Mouse (Mus musculus) hindbrain, embryonic 15.5 days (tissue): ENCODE data around the gene Fgf11. TPM values are rescaled to one million over a fixed set of nuclear protein-coding genes. Genes with fewer than 3 reads are reported as not detected.
A peak's percentile ranks its signal among the peaks of the same experiment; 100 is the strongest.

Source experiments
- ATAC-seq: fragments of 200-750 bp; cut with Nextera tagmentation; 2 replicates; pipeline ENCODE4 v1.8.0; 2017; ENCODE audit warnings: low read depth, moderate number of reproducible peaks, moderate TSS enrichment; ENCODE audit not compliant: low FRiP score
- H3K27ac ChIP-seq: fragments of 300-500 bp; sonication (generic); replicated peaks from 2 replicates; pipeline ENCODE4 v1.5.1; 2015; ENCODE audit warnings: mild to moderate bottlenecking, inconsistent platforms
- H3K27me3 ChIP-seq: fragments of 300-500 bp; sonication (generic); 2 replicates; pipeline ENCODE4 v1.6.1; 2015; ENCODE audit warnings: control low read depth, inconsistent platforms
- H3K36me3 ChIP-seq: fragments of 300-500 bp; sonication (generic); 2 replicates; pipeline ENCODE4 v1.6.1; 2015; ENCODE audit warnings: control low read depth, inconsistent platforms
- H3K4me1 ChIP-seq: fragments of 300-500 bp; sonication (generic); replicated peaks from 2 replicates; pipeline ENCODE4 v1.6.1; 2015; ENCODE audit warnings: control low read depth, inconsistent platforms
- H3K4me2 ChIP-seq: fragments of 300-500 bp; sonication (generic); 2 replicates; pipeline ENCODE4 v1.6.1; 2015; ENCODE audit warnings: moderate library complexity, mild to moderate bottlenecking, inconsistent platforms
- H3K4me3 ChIP-seq: fragments of 300-500 bp; sonication (generic); 2 replicates; pipeline ENCODE4 v1.5.1; 2015; ENCODE audit warnings: mild to moderate bottlenecking, inconsistent platforms
- H3K9ac ChIP-seq: fragments of 300-500 bp; sonication (generic); 2 replicates; pipeline ENCODE4 v1.6.1; 2015; ENCODE audit warnings: inconsistent platforms
- H3K9me3 ChIP-seq: fragments of 300-500 bp; sonication (generic); 2 replicates; pipeline ENCODE4 v1.6.1; 2016; ENCODE audit warnings: control low read depth, inconsistent platforms
- WGBS: fragments of 180-500 bp; shearing (Covaris S2); methylation state at CpG from one replicate; pipeline ENCODE4 v1.1.7; 2015; 5-methylcytosine and 5-hydroxymethylcytosine counted together
- polyA plus RNA-seq: library from polyadenylated mRNA; unstranded; fragments of >200 nt; fragmentation: Nextera tagmentation; extraction: Ambion mirVana; gene quantifications from 2 replicates; pipeline ENCODE4 v1.2.1, GENCODE M21; 2015

The Fgf11 gene
- polyA plus RNA-seq, 1 experiment from 2014 or later: 7.1 TPM

DNA sequence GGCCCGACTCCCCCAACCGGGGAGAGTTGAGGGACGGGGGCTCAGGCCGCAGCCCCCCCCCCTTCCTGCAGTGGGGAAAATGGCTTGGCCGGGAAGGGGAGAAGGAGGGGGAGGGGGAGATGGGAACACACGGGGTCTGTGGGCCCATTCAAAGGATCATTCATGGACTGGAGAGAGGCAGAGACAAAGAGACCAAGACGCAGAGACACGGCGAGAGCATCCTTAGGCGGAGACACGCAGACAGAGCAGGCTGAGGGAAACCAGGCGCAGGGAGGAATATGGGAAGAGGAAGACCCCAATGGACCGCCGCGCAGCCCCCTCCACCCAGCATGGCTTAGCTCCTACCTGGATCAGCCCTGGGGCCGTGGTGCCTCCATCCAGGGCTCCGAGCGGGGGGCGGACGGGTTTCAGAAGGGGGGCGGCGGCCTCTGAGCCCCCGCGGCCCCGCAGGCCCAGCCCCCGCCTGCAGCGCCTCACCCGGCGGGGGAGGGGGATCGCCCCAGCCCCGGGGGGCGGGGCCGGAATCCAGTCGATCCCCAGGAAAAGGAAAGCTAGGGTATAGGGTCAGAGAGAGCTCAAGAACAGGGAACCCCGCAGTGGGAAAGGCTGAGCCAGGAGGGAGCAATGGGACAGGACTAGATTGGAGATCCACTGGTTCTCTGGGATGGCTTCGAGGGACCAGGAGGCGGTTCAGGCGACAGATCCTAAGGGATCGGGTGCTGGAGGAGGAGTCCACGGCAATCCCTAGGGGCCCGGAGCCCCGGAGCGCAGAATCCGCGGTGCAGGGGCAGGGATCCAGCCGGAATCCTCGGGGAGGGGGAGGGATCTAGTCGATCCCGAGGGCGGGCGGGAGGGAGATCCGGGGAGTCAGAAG lies 35.3 kb upstream of the Fgf11 start:
- peak; percentile 9; the same call in 1 of the 2 replicates for ATAC-seq
- WGBS: under 1% methylated on average over 47 of the region's 52 CpGs
- H3K4me3 ChIP-seq: peak overlapping the region; percentile 91
- peak overlapping the region; percentile 96 for H3K4me2 ChIP-seq
- H3K9ac ChIP-seq: peak overlapping the region; percentile 97
- peaks cover 41% of the 10 kb centered on the region for H3K4me1 ChIP-seq
- peak overlapping the region; percentile 97 for H3K27ac ChIP-seq
- no peaks in the 10 kb centered on the region for H3K27me3 ChIP-seq
- no peaks in the 10 kb centered on the region for H3K9me3 ChIP-seq
- H3K36me3 ChIP-seq: peaks cover 14% of the 10 kb centered on the region

DNA sequence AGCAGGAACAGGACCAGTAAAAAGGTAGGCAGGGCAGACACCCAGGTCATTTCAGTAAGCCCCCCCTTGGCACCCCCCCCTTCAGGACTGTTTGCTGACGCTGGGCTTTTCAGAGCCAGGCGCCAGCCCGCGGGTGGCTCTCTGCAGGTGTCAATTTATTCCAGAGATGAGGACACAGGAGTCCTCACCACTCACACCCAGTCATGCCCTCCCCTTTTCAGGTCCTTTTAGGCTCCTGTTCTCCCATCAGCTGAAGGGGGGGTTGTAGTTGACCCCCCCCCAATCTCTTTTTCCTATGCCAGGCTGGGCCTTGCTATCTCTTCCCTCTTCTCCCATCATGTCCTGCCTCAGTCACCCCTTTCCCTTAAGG lies 34.3 kb upstream of the Fgf11 start:
- ATAC-seq: no peak
- Histone ChIP-seq H3K36me3 (peaks cover 15% of the 10 kb centered on the region), H3K9me3 (no peaks in the 10 kb centered on the region), H3K4me2 (peak overlapping the region; percentile 96), H3K27ac (peak overlapping the region; percentile 97), H3K4me3 (peak overlapping the region; percentile 91), H3K9ac (peak overlapping the region; percentile 97), H3K27me3 (no peaks in the 10 kb centered on the region), H3K4me1 (peaks cover 41% of the 10 kb centered on the region)
- WGBS: 2% methylated on average over 4 of the region's 4 CpGs

DNA sequence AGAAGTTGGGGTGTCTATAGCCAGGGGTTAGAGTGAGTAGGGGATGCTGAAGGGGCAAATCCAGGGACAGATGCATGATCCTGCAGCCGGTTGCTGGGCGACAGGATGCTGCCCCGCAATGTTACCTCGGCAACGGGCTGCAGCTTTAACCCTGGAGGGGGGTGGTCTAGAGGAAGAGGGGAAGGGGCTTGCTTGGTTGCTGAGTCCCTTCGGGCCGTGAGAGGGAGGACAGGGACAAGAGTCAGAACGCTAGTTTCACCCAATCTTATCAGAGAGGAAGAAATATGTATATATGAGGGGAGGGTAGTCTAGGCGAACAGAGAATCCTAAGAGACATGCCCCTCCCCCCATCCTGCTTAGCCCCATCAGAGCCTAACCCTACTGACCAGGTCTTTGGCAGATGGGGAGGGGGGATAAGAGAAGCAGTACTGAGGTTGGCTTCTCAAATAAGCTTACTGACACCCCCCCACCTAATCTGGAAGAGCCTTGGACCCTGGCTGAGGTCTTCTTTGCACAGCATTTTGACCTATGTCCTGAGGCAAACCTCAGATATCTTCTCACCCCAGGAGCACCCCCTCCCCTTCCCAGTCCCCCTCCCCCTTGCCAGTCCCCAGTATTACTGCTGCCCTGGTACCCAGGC lies 33.8 kb upstream of the Fgf11 start:
- peak overlapping the region; percentile 97 for H3K27ac ChIP-seq
- no peaks in the 10 kb centered on the region for H3K27me3 ChIP-seq
- H3K4me3 ChIP-seq: peak overlapping the region; percentile 91
- H3K9ac ChIP-seq: peak overlapping the region; percentile 97
- no peaks in the 10 kb centered on the region for H3K9me3 ChIP-seq
- peaks cover 41% of the 10 kb centered on the region for H3K4me1 ChIP-seq
- ATAC-seq: no peak
- peaks cover 15% of the 10 kb centered on the region for H3K36me3 ChIP-seq
- WGBS: 3% methylated on average over 9 of the region's 9 CpGs
- H3K4me2 ChIP-seq: peak overlapping the region; percentile 96

DNA sequence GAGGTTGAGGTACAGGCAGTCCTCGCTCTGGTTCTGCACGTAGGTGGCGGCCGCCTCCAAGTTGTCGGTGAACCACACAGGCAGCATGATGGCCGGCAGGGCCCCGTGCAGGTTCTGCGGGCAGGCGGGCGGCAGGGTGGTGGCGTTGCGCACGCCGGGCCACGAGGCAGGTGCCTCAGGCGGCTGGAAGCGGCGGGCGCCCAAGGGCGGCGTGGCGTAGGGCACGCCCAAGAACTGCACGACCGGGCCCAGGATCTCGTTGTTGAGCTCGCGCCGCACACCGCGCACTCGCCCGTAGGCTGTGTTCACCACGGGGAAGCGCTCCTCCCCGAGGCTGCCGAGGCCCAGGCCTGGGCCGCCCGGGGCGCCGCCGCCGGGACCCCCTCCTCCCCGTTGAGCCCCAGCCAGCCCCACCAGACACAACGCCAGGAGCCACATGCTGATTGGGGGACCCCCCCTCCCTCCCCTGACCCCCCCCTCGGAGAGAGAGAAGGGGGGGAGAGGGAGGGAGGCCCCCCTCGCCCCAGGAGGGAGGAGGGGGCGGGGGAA lies 32.4 kb upstream of the Fgf11 start:
- peaks cover 40% of the 10 kb centered on the region for H3K4me1 ChIP-seq
- 6% methylated on average over 39 of the region's 48 CpGs for WGBS
- no peak for ATAC-seq
- H3K27me3 ChIP-seq: no peaks in the 10 kb centered on the region
- H3K27ac ChIP-seq: peak overlapping the region; percentile 6; the same call in 1 of the 2 replicates
- peaks cover 20% of the 10 kb centered on the region for H3K36me3 ChIP-seq
- peak overlapping the region; percentile 91 for H3K4me3 ChIP-seq
- peak overlapping the region; percentile 96 for H3K4me2 ChIP-seq
- H3K9me3 ChIP-seq: no peaks in the 10 kb centered on the region
- peak overlapping the region; percentile 97 for H3K9ac ChIP-seq

DNA sequence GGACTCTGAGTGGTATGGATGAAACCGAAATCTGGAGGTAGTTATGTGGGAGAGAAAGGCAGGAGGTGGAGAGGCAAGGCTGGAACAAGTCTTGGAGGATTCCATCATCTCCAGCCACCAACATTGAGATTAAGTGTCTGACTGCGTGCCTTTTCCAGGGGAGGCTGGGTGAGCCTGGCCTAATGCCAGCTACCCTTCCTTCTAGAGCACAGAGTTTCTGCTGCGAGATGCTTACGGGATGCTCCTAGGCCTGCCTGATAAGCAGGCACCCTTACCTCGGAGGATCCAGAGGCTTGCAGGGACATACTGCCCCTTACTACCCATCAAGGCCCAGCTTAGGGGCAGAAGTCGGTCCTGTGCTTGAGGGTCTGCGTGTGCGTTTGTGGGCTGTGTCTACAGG lies 31.9 kb upstream of the Fgf11 start:
- H3K27ac ChIP-seq: peak overlapping the region; percentile 6; the same call in 1 of the 2 replicates
- ATAC-seq: no peak
- peaks cover 39% of the 10 kb centered on the region for H3K4me1 ChIP-seq
- peaks cover 24% of the 10 kb centered on the region for H3K36me3 ChIP-seq
- no peaks in the 10 kb centered on the region for H3K9me3 ChIP-seq
- peak overlapping the region; percentile 91 for H3K4me3 ChIP-seq
- peak overlapping the region; percentile 97 for H3K9ac ChIP-seq
- 50% methylated on average over 8 of the region's 8 CpGs for WGBS
- no peaks in the 10 kb centered on the region for H3K27me3 ChIP-seq
- H3K4me2 ChIP-seq: peak overlapping the region; percentile 96

DNA sequence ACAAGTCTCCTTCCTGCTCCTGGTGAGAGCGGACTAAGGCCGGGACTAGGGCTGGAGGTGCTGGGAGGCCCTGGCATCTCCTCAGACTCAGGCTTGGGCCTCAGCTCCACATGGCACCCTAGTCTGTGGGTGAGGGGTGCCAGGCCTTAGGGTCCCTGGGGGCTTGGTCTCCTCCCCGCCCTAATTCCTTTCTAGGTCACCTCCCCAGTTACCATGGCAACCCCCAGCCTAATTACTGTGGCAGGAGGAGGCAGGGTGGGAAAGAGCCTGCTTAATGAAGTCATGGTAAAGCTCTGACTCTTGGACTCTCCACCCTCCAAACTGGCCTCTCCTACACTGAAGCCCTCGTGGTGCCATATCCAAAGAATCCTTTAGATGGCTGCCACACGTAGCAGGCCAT lies 27.2 kb upstream of the Fgf11 start:
- ATAC-seq: 0 out of 2 replicates have a peak, but pooled peaks have one; percentile 19
- H3K27me3 ChIP-seq: no peaks in the 10 kb centered on the region
- no peak overlapping the region for H3K9ac ChIP-seq
- H3K27ac ChIP-seq: no peak overlapping the region
- H3K4me3 ChIP-seq: no peak overlapping the region
- H3K9me3 ChIP-seq: no peaks in the 10 kb centered on the region
- H3K4me1 ChIP-seq: peaks cover 14% of the 10 kb centered on the region
- no peak overlapping the region for H3K4me2 ChIP-seq
- WGBS: 52% methylated on average over 5 of the region's 5 CpGs
- peaks cover 64% of the 10 kb centered on the region for H3K36me3 ChIP-seq

DNA sequence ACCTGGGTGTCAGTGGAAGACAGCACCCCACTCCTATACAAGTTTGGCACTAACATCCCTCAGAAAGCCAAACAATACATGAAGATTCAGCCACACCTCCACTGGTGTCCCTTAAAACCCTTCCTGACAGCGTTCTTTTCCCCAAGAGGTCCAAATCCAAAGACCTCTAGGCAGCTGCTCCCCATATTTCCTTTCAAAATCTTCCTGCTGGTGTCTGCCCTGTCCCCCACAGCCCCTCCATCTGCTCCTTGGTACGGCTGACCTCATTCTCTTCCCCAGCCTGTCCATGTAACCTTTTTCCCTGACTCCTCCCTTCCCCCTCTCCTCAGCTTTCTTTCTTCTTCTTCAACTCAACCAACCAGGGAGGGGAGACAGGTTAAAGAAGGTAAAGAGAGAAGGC lies 21.8 kb upstream of the Fgf11 start:
- no peak overlapping the region for H3K4me2 ChIP-seq
- ATAC-seq: no peak
- WGBS: 73% methylated on average over 2 of the region's 2 CpGs
- no peaks in the 10 kb centered on the region for H3K9me3 ChIP-seq
- no peaks in the 10 kb centered on the region for H3K4me1 ChIP-seq
- peaks cover 40% of the 10 kb centered on the region for H3K36me3 ChIP-seq
- H3K4me3 ChIP-seq: no peak overlapping the region
- H3K9ac ChIP-seq: no peak overlapping the region
- H3K27me3 ChIP-seq: no peaks in the 10 kb centered on the region
- no peak overlapping the region for H3K27ac ChIP-seq

DNA sequence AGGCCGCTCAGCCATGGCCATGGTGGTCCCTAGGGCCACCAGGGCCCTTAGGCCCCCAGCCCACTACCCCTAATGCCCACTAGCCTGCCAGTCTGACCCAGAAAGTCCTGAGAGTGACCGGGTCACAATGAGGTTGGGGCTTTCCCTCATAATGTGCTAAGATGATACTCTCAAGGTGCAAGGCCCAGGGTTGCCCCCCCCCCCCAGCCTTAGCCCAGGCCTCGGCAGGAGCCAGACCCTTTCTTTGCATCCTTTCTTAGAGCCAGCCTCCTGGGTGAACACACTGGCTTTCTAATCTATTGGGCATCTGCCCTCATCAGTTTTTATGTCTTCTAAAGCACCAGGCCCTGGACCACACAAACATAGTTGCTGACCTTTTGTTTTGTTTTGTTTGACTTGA lies 20.4 kb upstream of the Fgf11 start, which contains the start of gene Spem1:
Gene Spem1, minus strand, starts transcription at position 101 of the 400 bp plus-strand sequence.
- no peak for ATAC-seq
- no peaks in the 10 kb centered on the region for H3K9me3 ChIP-seq
- no peaks in the 10 kb centered on the region for H3K4me1 ChIP-seq
- 87% methylated on average over 3 of the region's 3 CpGs for WGBS
- no peak within 1 kb of the TSS for H3K4me2 ChIP-seq
- no peaks in the 10 kb centered on the region for H3K27me3 ChIP-seq
- H3K27ac ChIP-seq: no peak within 1 kb of the TSS
- no peak within 1 kb of the TSS for H3K4me3 ChIP-seq
- peaks cover 28% of the 10 kb centered on the region for H3K36me3 ChIP-seq
- no peak within 1 kb of the TSS for H3K9ac ChIP-seq

DNA sequence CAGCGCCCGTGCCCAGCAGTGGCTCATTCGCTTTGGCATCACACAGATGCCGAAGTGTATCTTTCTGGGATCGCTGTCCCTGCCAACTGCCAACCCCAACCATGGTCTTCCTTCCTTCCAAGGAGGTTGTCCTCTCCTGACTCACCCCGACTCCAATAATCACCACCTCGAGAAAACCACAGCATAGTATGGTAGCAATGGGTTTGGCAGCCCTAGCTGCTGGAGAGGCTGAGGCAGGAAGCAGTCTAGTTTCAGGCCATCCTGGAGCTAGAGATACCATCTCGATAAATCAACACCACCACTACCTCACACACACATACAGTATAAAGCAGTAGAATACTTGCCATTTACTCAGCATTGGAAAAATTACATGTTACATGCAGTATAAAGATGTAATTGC lies 17.2 kb upstream of the Fgf11 start:
- Histone ChIP-seq H3K27me3 (no peaks in the 10 kb centered on the region), H3K27ac (no peak overlapping the region), H3K4me1 (no peaks in the 10 kb centered on the region), H3K9ac (no peak overlapping the region), H3K4me3 (no peak overlapping the region), H3K36me3 (no peaks in the 10 kb centered on the region), H3K4me2 (no peak overlapping the region), H3K9me3 (no peaks in the 10 kb centered on the region)
- 94% methylated on average over 8 of the region's 8 CpGs for WGBS
- ATAC-seq: no peak

DNA sequence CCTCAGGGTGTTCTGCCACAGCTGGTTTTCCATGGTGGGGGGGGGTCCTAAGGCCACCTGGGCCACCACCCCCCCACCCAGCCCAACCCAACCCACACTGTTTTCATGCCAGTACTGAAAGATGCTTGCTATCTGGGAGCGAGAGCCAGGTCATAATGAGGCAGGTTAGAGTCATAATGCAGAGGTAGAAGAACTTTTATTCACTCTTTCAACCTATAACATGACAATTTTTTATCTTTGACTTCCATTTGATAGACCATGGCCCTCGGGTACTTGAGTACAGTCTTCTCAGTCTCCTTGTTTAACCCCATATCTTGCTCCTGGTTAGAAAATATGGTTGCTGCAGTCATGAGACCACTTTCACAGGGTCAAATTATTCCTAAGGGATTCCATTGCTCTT lies 16.7 kb upstream of the Fgf11 start, which contains the start of gene Spem2:
Gene Spem2, minus strand, starts transcription at position 101 of the 400 bp plus-strand sequence.
- no peak for ATAC-seq
- H3K27me3 ChIP-seq: no peaks in the 10 kb centered on the region
- 88% methylated on average over 2 of the region's 2 CpGs for WGBS
- no peaks in the 10 kb centered on the region for H3K9me3 ChIP-seq
- H3K4me3 ChIP-seq: no peak within 1 kb of the TSS
- no peak within 1 kb of the TSS for H3K4me2 ChIP-seq
- H3K4me1 ChIP-seq: no peaks in the 10 kb centered on the region
- H3K27ac ChIP-seq: no peak within 1 kb of the TSS
- no peaks in the 10 kb centered on the region for H3K36me3 ChIP-seq
- H3K9ac ChIP-seq: no peak within 1 kb of the TSS

DNA sequence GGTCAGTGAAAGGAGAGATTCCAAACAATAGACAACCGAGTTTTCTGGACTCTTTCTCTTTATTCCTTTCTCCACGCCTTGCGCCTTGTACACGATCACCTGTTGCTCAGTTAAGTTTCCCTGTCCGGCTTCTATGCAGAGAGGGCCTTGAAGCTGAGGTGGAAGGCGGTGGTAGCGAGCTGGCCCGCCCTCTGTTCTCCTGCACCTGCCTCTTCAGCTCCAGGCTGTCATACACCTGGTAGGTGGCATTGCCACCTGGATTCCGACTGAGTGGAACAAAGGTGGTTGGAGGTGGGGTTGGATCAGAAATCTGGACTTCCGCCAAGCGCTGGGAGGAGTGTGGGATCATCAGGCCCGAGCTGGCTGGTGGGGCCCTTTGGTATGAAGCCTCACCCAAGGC lies 14.9 kb upstream of the Fgf11 start:
- H3K9ac ChIP-seq: no peak overlapping the region
- no peak for ATAC-seq
- no peaks in the 10 kb centered on the region for H3K9me3 ChIP-seq
- H3K4me3 ChIP-seq: no peak overlapping the region
- 92% methylated on average over 12 of the region's 12 CpGs for WGBS
- no peaks in the 10 kb centered on the region for H3K4me1 ChIP-seq
- no peaks in the 10 kb centered on the region for H3K27me3 ChIP-seq
- H3K36me3 ChIP-seq: no peaks in the 10 kb centered on the region
- no peak overlapping the region for H3K27ac ChIP-seq
- no peak overlapping the region for H3K4me2 ChIP-seq

DNA sequence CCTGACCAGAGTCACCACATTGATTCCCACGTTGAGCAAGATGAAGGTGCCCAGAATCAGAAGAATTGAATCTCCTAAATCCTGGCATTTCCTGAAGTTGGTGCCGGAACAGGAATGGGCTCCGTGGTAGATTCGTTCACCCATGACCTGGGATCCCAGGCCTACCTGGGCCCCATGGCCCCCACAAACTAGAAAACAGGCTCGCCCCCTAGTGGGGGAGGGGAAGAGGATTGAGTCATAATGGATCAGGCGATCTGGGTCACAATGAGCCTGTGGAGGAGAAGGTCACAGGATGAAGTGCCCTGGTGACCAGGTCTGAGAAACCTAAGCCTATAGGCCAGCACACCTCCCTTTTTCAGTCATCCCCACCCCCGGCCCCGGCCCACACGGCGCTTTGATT lies 13.5 kb upstream of the Fgf11 start, which contains the start of gene Gm39566:
Gene Gm39566, minus strand, starts transcription at position 144 of the 400 bp plus-strand sequence.
- no peak within 1 kb of the TSS for H3K4me3 ChIP-seq
- no peaks in the 10 kb centered on the region for H3K9me3 ChIP-seq
- no peak within 1 kb of the TSS for H3K27ac ChIP-seq
- H3K27me3 ChIP-seq: no peaks in the 10 kb centered on the region
- no peak for ATAC-seq
- H3K4me2 ChIP-seq: no peak within 1 kb of the TSS
- no peaks in the 10 kb centered on the region for H3K36me3 ChIP-seq
- WGBS: 66% methylated on average over 10 of the region's 10 CpGs
- no peaks in the 10 kb centered on the region for H3K4me1 ChIP-seq
- H3K9ac ChIP-seq: no peak within 1 kb of the TSS
